Mouse (Mus musculus): ENCODE measurements at regions not wholly inside any gene's neighbourhood (a gene's known extent, or its start where the extent isn't known, plus 50 kb on each side); places are given as distances from the start of the nearest gene placed in this dataset.

GRCm38 (mm10) chr12:36780761-36781160, 327.6 kb upstream of the Meox2 start:
- TF ChIP-seq CTCF (IDR thresholded peaks at IDR 0.05; ENCODE audit: low read depth) = no peak
- TF ChIP-seq EP300 (IDR thresholded peaks at IDR 0.05; ENCODE audit: low read depth) = no peak

Data from liver, postnatal 0 days (tissue).